Mouse (Mus musculus) adrenal gland, adult (tissue): ENCODE data around the gene Triobp.
"Not testable (repeated sequence)": the region's sequence is repeated elsewhere in the genome, so short reads cannot be mapped to it uniquely, and the experiment has no call there.

Experiments used
- DNase-seq, 2 experiments: peaks; one replicate each; pipeline ENCODE4 v3.0.0; 2022 to 2023; ENCODE audit warnings: low spot score in 1 of 2; ENCODE audit not compliant: inconsistent age in 2 of 2

Triobp gene

GRCm38 (mm10) chr15:78996663-78997062 is 49.1 kb downstream of the Triobp start:
- peak; percentile 16 to 49 for DNase-seq

- no peak for DNase-seq
These were observed 50.8 kb downstream of the Triobp start for GRCm38 (mm10) chr15:78998348-78998747.

DNA sequence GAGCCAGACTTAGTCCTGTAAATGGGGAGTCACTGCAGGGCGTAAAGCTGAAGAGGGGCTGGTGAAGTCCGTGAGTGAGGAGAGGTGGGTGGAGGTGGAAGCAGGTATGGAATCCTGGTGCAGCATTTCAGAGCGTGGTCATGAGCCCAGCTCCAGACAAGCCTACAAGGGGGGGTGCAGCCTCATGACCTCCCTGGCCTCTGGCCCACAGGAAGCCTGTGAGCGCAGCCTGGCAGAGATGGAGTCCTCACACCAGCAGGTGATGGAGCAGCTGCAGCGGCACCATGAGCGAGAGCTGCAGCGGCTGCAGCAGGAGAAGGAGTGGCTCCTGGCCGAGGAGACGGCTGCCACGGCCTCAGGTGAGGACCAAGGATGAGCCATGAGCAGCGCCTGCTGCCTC is 52.1 kb downstream of the Triobp start:
- DNase-seq, result no peak

- no peak for DNase-seq
These were observed 52.9 kb downstream of the Triobp start for GRCm38 (mm10) chr15:79000357-79000791.

- peak; percentile 47 to 74 for DNase-seq
These were observed 54.0 kb downstream of the Triobp start for GRCm38 (mm10) chr15:79001559-79001958.

GRCm38 (mm10) chr15:79002036-79002435 is 54.5 kb downstream of the Triobp start:
- DNase-seq, result peak; percentile 90 to 91

DNA sequence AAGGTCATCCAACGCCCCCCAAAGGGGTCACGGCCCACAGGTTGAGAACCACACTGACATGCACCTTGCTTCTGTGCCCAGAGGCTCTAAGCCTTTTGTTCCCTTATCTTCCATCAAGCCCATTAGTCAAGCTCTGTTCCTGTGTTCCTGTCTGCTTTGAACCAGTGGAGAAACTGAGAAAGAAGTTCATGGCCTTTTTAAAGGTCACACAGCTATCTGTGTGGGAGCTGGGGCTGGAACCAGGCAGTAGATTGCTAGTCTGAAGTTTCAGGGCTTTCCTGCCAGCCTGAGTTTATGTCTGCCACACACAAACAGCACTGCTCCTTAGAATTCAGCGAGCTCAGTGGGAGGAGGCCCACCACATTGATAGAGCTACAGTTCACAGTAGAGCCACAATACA is 55.6 kb downstream of the Triobp start:
- peak; percentile 56 to 82 for DNase-seq

DNA sequence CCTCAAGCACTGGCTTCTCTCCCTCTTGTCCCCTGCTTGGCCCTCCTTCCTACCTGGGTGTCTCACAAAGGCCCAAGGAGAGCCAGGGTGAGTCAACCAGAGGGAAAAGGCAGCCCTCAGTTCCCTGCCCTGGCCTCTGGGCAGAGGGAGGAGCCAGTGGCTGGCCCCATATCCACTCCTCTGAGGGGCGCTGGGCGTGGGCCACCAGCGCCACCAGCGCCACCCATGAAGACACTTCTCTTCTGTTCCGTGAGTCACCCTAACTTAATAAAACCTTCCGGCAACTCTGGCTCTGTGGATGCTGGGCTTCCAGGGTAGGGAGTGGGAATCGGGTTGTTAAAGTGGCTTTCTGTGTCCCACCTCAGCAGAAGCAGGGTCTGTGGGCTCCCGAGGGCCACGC is 58.1 kb downstream of the Triobp start:
- no peak for DNase-seq

DNA sequence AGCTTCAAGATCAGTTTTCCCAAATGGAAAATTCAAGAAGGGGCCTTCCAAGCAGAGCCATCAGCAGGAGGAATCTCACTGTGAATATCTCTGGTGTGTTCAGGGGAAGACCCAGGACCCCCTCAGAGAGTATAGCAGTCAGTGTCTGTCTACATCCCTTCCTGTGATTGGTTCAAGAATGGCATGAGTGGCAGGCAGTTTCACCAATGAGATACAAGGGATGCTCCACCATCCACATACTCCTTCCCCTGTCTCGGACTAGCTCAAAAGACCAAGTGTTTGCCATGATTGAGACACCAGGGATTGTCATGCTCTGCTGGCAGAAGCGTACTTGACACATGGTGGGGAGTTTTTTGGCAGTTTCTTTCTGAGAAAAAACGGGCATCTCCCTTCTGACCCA is 59.1 kb downstream of the Triobp start:
- no peak for DNase-seq

- DNase-seq, result no peak
These were observed 59.5 kb downstream of the Triobp start for GRCm38 (mm10) chr15:79007059-79007458.

- not testable (repeated sequence) for DNase-seq
These were observed 60.3 kb downstream of the Triobp start for GRCm38 (mm10) chr15:79007836-79008235.

GRCm38 (mm10) chr15:79009734-79010133 is 62.2 kb downstream of the Triobp start:
- DNase-seq, result peak in 1 of 2 experiments; percentile 45

GRCm38 (mm10) chr15:79011550-79011949 is 64.0 kb downstream of the Triobp start:
- DNase-seq, result no peak

DNA sequence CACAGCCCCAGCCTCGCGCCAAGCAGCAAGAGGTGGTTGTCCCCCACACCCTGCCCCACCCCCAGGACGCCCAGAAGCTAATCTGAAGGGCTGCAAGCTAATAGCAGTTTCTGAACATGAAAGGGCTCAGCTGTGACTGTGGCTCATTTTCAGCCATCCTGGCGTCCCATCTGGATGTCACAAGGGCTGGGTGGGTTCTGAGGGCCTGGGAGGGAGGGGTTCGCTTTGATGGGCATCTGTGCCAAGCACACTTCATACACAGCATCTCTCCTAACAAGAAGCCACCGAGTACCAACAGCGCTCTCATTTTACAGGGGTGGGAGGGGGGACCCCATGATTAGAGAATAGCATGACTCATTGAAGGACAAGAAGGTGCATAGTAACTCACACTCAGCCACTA is 65.9 kb downstream of the Triobp start:
- DNase-seq, result no peak

DNA sequence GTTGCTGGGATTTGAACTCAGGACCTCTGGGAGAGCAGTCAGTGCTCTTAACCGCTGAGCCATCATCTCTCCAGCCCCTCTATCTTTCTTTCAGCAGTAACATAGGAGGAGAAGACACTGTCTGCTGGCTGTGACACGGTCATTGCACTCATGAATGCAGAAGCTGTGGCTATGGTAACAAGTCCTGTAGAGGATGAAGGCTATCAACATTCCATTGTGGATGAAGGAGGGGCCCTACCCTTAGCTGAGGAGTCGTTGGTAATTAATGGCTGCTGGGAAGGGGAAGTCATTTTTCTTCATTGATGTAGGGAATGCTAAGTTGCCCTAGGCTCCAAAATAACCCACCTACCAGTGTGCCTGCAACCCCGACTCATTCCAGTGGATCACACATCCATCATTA is 70.7 kb downstream of the Triobp start:
- DNase-seq, result no peak

DNA sequence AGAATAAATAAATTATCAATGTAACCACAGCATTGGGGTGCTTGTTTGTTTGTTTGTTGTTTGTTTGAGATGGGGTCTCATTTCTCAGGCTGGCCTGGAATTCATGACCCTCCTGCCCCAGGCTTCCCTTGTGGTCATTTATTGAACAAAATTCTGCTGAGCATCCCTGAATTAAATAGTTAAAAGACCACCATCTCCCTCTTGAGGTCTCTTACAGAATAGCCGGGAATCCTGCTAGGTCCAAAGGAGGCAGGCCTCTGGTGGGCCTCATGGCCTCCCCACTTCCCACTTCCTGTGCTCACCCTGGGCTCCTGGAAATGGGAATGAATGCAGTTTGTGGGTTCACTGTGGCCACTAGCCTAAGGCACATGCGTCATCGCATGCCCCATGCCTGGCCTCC is 71.4 kb downstream of the Triobp start:
- DNase-seq, result no peak

DNA sequence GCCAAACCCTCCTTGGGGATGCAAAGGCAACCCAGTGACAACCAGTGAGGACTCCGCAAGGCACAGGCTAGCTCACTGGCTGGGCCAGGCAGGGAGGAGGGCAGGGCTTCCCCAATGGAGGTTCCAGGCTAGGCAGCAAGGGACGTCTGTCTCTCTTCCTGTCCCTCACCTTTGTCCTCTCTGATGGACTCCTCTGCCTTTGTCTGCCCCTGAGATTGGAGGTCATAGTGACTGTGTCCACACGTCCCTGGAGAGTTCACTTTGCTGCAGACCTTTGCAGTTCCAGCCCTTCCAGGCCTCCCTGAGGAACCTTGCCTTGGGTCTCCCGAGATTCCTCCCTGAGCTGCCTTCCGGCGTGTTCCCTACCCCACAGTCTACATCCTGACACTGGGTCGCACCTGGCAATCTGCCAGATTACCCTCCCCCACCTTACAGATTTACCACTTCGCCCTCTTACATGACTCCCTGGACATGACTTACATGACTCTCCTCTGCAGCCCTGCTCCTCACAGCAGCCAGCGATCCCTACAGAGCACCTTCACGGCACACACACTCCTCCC is 75.2 kb downstream of the Triobp start:
- peak in 1 of 2 experiments; percentile 62 for DNase-seq

GRCm38 (mm10) chr15:79023366-79023765 is 75.8 kb downstream of the Triobp start:
- no peak for DNase-seq

GRCm38 (mm10) chr15:79025687-79026308 is 78.3 kb downstream of the Triobp start:
- DNase-seq, result no peak

DNA sequence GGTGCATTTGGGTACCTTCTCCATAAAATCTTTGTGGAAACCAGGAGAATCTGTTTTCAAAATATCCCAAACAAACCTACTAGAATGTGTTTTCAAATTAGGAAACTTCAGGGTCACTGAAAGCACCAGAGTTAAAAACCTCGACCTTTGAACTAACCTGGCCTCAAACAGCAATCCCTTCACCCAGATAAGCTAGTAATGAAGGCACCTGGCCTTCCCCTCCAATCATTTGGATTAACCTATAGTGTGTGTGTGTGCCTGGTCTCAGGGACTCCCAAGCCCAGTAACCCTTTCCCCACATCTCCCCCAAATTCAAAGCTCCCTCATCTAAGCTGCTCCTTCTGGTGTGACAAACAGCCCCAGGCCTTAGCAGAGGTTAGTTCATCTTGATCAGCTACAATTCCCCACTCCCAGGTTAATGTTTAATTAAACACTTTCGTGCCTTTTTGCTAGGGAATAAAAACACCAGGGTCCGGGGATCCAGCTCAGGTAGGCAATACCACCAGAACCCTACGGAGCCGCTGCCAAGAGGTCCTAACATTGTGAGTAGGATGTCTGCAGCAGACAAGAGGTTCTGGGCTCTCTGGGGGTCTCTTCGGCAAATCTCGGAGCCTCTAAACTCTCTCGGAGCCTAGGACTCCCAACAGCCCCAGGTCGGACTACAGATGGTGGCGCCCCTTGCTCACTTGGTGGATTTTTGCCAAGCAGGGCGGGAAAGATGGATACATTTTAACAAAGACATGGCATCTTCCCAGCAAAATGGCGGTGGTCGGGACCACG is 79.2 kb downstream of the Triobp start:
- DNase-seq, result no peak

- peak; percentile 65 to 82 for DNase-seq
These were observed 80.0 kb downstream of the Triobp start for GRCm38 (mm10) chr15:79027291-79028205.
